Mouse (Mus musculus): ENCODE measurements around the gene Zfp93. TPM values are rescaled to one million over a fixed set of nuclear protein-coding genes. Genes with fewer than 3 reads are reported as not detected.

Zfp93 gene
- 0.97 and 1.2 TPM in 2 replicates for polyA plus RNA-seq (2015; fragmentation: Nextera tagmentation; extraction: Ambion mirVana)

DNA sequence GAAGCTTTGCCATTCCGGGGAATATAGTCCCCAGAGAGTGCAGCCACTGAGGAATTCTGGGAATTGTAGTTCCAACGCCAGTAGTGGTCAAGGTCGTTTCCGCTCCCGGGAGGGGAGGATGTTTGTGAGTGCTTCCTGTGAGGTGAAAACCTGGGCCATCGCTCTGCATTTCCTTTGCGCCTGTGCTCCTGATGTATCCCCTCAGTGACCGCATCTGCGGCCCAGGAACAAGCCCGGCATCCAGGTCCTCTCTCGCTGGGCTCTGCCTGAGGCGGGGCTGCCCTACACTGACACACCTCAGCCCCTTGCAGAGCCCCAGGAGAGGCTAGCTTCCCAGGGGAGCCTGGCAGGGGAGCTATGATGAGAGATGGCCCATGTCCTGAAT, at the start of gene Zfp93:
Zfp93 (plus strand) TSS at position 133 of the 385 bp plus-strand sequence.
- Histone ChIP-seq H3K9ac (peak within 1 kb of the TSS; percentile 71), H3K27me3 (no peaks in the 10 kb centered on the region), H3K36me3 (peaks cover 12% of the 10 kb centered on the region; the same call in 1 of the 2 replicates), H3K4me1 (replicated peaks) (peaks cover 5% of the 10 kb centered on the region), H3K9me3 (replicated peaks) (no peaks in the 10 kb centered on the region), H3K27ac (no peak within 1 kb of the TSS), H3K4me2 (peak within 1 kb of the TSS; percentile 76), H3K4me3 (replicated peaks) (peak within 1 kb of the TSS; percentile 65)
- WGBS (ENCODE audit: insufficient replicate concordance): 2% methylated on average over 12 of the region's 12 CpGs
- ATAC-seq (ENCODE audit: low read depth) (peak; percentile 87), DNase-seq (peak; percentile 26)

- peaks cover 11% of the 10 kb centered on the region for H3K4me1 ChIP-seq (replicated peaks)
- peaks cover 7% of the 10 kb centered on the region; the same call in 1 of the 2 replicates for H3K36me3 ChIP-seq
- no peaks in the 10 kb centered on the region for H3K27me3 ChIP-seq
- H3K4me3 ChIP-seq (replicated peaks): peak within 1 kb of the TSS; percentile 73
- WGBS (ENCODE audit: insufficient replicate concordance): 4% methylated on average over 28 of the region's 28 CpGs
- no peak within 1 kb of the TSS for H3K27ac ChIP-seq
- peak; percentile 83 for ATAC-seq (ENCODE audit: low read depth)
- peak; percentile 24 for DNase-seq
- H3K4me2 ChIP-seq: peak within 1 kb of the TSS; percentile 71
- peak within 1 kb of the TSS; percentile 70 for H3K9ac ChIP-seq
- H3K9me3 ChIP-seq (replicated peaks): no peaks in the 10 kb centered on the region
These were observed 33.0 kb upstream of the Zfp93 start, which contains the start of gene Zfp109 for GRCm38 (mm10) chr7:24237040-24237791. TSS of gene Zfp109 (minus strand) at chr7:24237560.

GRCm38 (mm10) chr7:24253779-24254615, 16.2 kb upstream of the Zfp93 start:
- no peaks in the 10 kb centered on the region for H3K36me3 ChIP-seq
- H3K27me3 ChIP-seq: no peaks in the 10 kb centered on the region
- H3K4me3 ChIP-seq (replicated peaks): peak overlapping the region; percentile 56
- ATAC-seq (ENCODE audit: low read depth) (peak; percentile 43; the same call in 1 of the 2 replicates), DNase-seq (no peak)
- H3K27ac ChIP-seq: no peak overlapping the region
- WGBS (ENCODE audit: insufficient replicate concordance): 54% methylated on average over 9 of the region's 9 CpGs
- no peak overlapping the region for H3K9ac ChIP-seq
- no peaks in the 10 kb centered on the region for H3K9me3 ChIP-seq (replicated peaks)
- peaks cover 6% of the 10 kb centered on the region for H3K4me1 ChIP-seq (replicated peaks)
- peak overlapping the region; percentile 63 for H3K4me2 ChIP-seq

- Histone ChIP-seq H3K4me1 (replicated peaks) (peaks cover 6% of the 10 kb centered on the region), H3K36me3 (no peaks in the 10 kb centered on the region), H3K9ac (peak within 1 kb of the TSS; percentile 65), H3K9me3 (replicated peaks) (no peaks in the 10 kb centered on the region), H3K4me2 (peak within 1 kb of the TSS; percentile 63), H3K27me3 (no peaks in the 10 kb centered on the region), H3K4me3 (replicated peaks) (peak within 1 kb of the TSS; percentile 56), H3K27ac (no peak within 1 kb of the TSS)
- WGBS (ENCODE audit: insufficient replicate concordance): 18% methylated on average over 21 of the region's 21 CpGs
- peak; percentile 76 for ATAC-seq (ENCODE audit: low read depth)
- DNase-seq: peak; percentile 39
These were observed 15.4 kb upstream of the Zfp93 start, which contains the start of gene Zfp108 for GRCm38 (mm10) chr7:24254633-24255474. TSS of gene Zfp108 (plus strand) at chr7:24254794.

- H3K4me2 ChIP-seq: no peak overlapping the region
- no peak for ATAC-seq (ENCODE audit: low read depth)
- no peak overlapping the region for H3K4me3 ChIP-seq (replicated peaks)
- 75% methylated on average over 13 of the region's 13 CpGs for WGBS (ENCODE audit: insufficient replicate concordance)
- no peak for DNase-seq
- H3K36me3 ChIP-seq: peaks cover 13% of the 10 kb centered on the region; the same call in 1 of the 2 replicates
- peaks cover 6% of the 10 kb centered on the region for H3K4me1 ChIP-seq (replicated peaks)
- H3K27ac ChIP-seq: no peak overlapping the region
- H3K27me3 ChIP-seq: no peaks in the 10 kb centered on the region
- no peak overlapping the region for H3K9ac ChIP-seq
- no peaks in the 10 kb centered on the region for H3K9me3 ChIP-seq (replicated peaks)
These were observed 10.8 kb upstream of the Zfp93 start for GRCm38 (mm10) chr7:24259306-24259999.

DNA sequence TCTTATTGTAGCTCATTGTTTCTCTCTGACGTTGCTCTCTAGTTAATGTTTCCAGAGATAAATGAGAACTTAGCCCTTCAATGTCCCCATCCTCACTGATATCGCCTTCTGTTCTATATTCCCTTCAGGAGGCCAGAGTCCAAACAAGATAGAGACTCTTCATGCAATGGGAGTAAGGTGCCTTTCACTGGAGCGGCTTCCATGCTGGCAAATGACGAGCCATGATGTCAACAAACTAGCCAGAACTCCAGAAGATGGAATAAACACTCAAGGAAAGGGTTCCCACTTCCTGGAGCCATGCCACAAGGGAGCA, 10.3 kb upstream of the Zfp93 start:
- Histone ChIP-seq H3K36me3 (peaks cover 13% of the 10 kb centered on the region; the same call in 1 of the 2 replicates), H3K4me1 (replicated peaks) (peaks cover 5% of the 10 kb centered on the region), H3K4me3 (replicated peaks) (no peak overlapping the region), H3K4me2 (no peak overlapping the region), H3K9ac (no peak overlapping the region), H3K9me3 (replicated peaks) (no peaks in the 10 kb centered on the region), H3K27ac (no peak overlapping the region), H3K27me3 (no peaks in the 10 kb centered on the region)
- WGBS (ENCODE audit: insufficient replicate concordance): 67% methylated on average over 4 of the region's 4 CpGs
- no peak for ATAC-seq (ENCODE audit: low read depth)
- no peak for DNase-seq

DNA sequence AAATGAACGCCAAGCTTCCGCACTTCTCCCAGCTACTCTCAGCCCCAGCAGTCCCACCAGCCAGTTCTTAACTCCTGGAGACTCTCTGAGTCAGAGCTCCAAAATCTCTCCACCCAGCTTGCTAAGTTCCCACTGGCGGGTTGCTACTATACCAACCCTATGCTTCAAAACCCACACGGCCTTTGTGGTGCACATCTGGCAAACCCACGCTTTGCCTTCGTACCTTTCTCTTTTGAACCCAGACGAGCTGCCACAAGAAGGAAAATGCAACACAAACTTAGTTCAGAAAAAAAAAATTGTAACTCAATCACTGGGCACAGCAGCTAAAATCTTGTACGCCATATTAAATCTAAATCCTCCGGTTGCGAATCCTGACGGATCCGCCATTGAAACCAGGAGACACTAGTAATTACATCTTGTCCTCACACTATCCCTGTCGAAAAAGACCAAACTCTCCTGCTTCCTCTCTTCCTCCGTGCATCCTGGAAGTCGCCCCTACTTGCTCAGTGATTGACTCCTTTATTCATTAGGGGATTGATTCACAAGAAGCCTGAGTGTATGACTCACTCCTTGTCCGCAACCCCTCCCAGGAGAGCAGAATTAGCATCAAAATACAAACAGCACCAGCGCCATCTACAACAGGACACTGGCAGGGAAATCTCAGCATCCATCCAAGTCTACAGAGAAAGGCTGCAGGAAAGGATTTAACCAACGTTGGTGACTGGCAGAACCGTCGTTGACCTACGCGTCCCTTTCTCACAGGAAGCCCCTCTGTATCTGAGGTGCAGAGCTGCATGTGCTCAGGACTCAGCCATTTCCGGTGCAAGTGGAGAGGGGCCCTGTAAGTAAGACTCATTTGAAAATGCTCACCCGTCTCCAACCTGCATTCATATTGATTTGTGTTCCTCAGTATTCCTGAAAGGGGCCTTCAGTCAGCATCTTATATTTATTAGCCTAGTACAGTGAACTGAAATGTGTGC, 1.8 kb upstream of the Zfp93 start:
- 63% methylated on average over 24 of the region's 24 CpGs for whole genome bisulfite sequencing (ENCODE audit: insufficient replicate concordance)
- Histone ChIP-seq H3K4me2 (no peak overlapping the region), H3K9me3 (replicated peaks) (no peaks in the 10 kb centered on the region), H3K27ac (no peak overlapping the region), H3K4me3 (replicated peaks) (no peak overlapping the region), H3K4me1 (replicated peaks) (peaks cover 5% of the 10 kb centered on the region), H3K27me3 (no peaks in the 10 kb centered on the region), H3K9ac (no peak overlapping the region), H3K36me3 (peaks cover under 1% of the 10 kb centered on the region; the same call in 1 of the 2 replicates)
- ATAC-seq (ENCODE audit: low read depth) (no peak), DNase-seq (no peak)

DNA sequence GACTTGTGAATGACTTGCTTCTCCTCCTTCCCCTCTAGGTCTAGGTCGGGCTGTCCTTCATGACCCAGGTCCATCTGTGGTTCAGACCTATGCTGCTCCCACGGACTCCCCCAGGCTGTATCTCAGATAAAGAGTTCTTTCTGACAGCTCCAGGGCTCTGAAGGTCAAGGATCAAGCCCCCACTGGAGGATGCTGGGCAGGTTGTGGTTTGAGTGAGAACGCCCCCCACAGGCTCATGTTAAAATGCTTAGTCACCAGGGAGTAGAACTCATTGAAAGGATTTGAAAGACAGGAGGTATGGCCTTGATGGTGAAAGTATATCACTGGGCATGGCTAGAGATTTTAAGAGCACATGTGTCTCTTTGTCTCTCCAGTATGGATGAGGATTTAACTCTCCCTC, 964 bp upstream of the Zfp93 start:
- DNase-seq: no peak
- Histone ChIP-seq H3K36me3 (peaks cover 4% of the 10 kb centered on the region; the same call in 1 of the 2 replicates), H3K9me3 (replicated peaks) (no peaks in the 10 kb centered on the region), H3K9ac (no peak overlapping the region), H3K4me2 (no peak overlapping the region), H3K4me1 (replicated peaks) (peaks cover 5% of the 10 kb centered on the region), H3K4me3 (replicated peaks) (0 out of 2 replicates have a peak overlapping the region, but pooled peaks have one; percentile 65), H3K27me3 (no peaks in the 10 kb centered on the region), H3K27ac (no peak overlapping the region)
- WGBS (ENCODE audit: insufficient replicate concordance): 54% methylated on average over 3 of the region's 3 CpGs
- ATAC-seq (ENCODE audit: low read depth): no peak

DNA sequence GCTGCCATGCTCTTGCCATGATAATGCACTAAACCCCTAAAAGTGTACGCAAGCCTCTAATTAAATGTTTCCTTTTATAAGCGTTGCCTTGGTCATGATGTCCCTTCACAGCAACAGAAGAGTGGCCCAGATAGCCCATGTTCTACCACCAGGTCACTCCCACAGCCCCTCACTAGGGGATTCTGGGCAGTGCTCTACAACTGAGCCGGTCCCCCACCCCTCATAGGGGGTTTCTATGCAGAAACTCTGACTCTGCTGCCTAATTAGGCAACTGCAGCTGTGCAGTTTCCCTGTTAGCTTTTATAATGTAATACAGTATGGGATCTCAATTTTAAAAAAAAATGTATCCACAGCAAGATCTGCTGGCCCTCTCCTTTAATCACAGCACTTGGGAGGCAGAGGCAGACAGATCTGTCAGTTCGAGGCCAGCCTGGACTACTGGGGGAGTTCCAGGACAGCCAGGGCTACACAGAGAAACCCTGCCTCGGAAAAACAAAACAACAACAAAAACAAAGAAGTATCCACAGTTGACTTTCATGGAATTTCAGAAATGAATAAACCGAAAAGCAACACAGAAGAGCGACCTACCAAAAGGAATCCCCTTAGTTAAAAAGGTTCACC, 443 bp upstream of the Zfp93 start:
- peaks cover 7% of the 10 kb centered on the region; the same call in 1 of the 2 replicates for H3K36me3 ChIP-seq
- peak overlapping the region; percentile 71 for H3K9ac ChIP-seq
- DNase-seq (no peak), ATAC-seq (ENCODE audit: low read depth) (peak; percentile 27; the same call in 1 of the 2 replicates)
- peak overlapping the region; percentile 76 for H3K4me2 ChIP-seq
- peaks cover 5% of the 10 kb centered on the region for H3K4me1 ChIP-seq (replicated peaks)
- peak overlapping the region; percentile 65 for H3K4me3 ChIP-seq (replicated peaks)
- H3K9me3 ChIP-seq (replicated peaks): no peaks in the 10 kb centered on the region
- no peaks in the 10 kb centered on the region for H3K27me3 ChIP-seq
- H3K27ac ChIP-seq: no peak overlapping the region
- 40% methylated on average over 7 of the region's 7 CpGs for WGBS (ENCODE audit: insufficient replicate concordance)
